Mouse (Mus musculus) gastrocnemius, adult 2 months (tissue): ENCODE data around the gene Fads3. TPM values are rescaled to one million over a fixed set of nuclear protein-coding genes. Genes with fewer than 3 reads are reported as not detected.

ENCODE experiments used
- DNase-seq: peaks from one replicate; pipeline ENCODE4 v3.0.0; 2022
- H3K27ac ChIP-seq: fragments of 200-600 bp; 2 replicates; pipeline ENCODE4 v1.8.1; 2022; ENCODE audit warnings: mild to moderate bottlenecking
- H3K4me3 ChIP-seq: fragments of 200-600 bp; 2 replicates; pipeline ENCODE4 v1.8.1; 2022; ENCODE audit warnings: mild to moderate bottlenecking, moderate library complexity
- CTCF ChIP-seq: fragments of 200-600 bp; IDR thresholded peaks from 2 replicates; pipeline ENCODE4 v1.8.1; 2022; ENCODE audit warnings: antibody characterized with exemption, mild to moderate bottlenecking, moderate library complexity
- intact Hi-C: fragments of 180-260 bp; cut with DNase I; formaldehyde crosslinking; loops from one replicate; pipeline ENCODE4 v1.15.1; 2025
- total RNA-seq, 2 experiments: library from RNA; stranded (reverse); gene quantifications; 2 replicates each; pipeline ENCODE4 v1.2.3; 2021

Fads3 gene
- total RNA-seq, 2 experiments from 2014 or later, result 2.2 to 2.3 TPM

GRCm38 (mm10) chr19:10012827-10013278 is 28.5 kb upstream of the Fads3 start:
- peak overlapping the region; percentile 86 for H3K27ac ChIP-seq
- no peak for TF ChIP-seq CTCF
- no peak overlapping the region for H3K4me3 ChIP-seq
- intact Hi-C loops, result no loop called here
- peak; percentile 80 for DNase-seq

DNA sequence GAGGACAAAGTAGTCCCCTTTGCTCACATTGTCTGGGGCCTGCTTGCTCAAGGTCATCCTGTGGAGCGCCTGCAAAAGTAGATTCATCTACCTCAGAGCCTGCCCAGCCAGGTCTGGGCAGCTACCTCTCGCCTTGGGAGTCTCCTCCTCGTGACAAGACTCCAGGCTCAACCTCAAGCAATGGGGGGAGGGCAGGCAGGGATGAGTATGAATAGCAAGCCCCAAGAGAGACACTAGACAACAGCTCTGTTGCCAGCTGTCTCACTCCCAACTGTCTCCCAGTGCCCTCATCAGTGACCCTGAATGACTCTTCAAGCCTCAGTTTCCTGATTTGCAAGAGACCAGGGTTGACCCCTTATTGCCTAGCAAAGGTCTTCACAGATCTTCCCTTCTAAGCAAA is 28.0 kb upstream of the Fads3 start:
- intact Hi-C loops, result no loop called here
- peak overlapping the region; percentile 86 for H3K27ac ChIP-seq
- TF ChIP-seq CTCF, result no peak
- H3K4me3 ChIP-seq, result no peak overlapping the region
- DNase-seq, result peak; percentile 70

- H3K4me3 ChIP-seq, result no peak overlapping the region
- DNase-seq, result peak; percentile 80
- intact Hi-C loops, result no loop called here
- no peak for TF ChIP-seq CTCF
- peak overlapping the region; percentile 86 for H3K27ac ChIP-seq
Measured at GRCm38 (mm10) chr19:10013913-10014312, 27.5 kb upstream of the Fads3 start.

- TF ChIP-seq CTCF, result no peak
- no peak for DNase-seq
- Histone ChIP-seq H3K4me3 (no peak overlapping the region), H3K27ac (peak overlapping the region; percentile 86)
- intact Hi-C loops, result no loop called here
Measured at GRCm38 (mm10) chr19:10014824-10015223, 26.5 kb upstream of the Fads3 start.

- Histone ChIP-seq H3K27ac (peak overlapping the region; percentile 86), H3K4me3 (no peak overlapping the region)
- no peak for DNase-seq
- intact Hi-C loops, result no loop called here
- TF ChIP-seq CTCF, result no peak
Measured at GRCm38 (mm10) chr19:10015442-10015841, 25.9 kb upstream of the Fads3 start.

DNA sequence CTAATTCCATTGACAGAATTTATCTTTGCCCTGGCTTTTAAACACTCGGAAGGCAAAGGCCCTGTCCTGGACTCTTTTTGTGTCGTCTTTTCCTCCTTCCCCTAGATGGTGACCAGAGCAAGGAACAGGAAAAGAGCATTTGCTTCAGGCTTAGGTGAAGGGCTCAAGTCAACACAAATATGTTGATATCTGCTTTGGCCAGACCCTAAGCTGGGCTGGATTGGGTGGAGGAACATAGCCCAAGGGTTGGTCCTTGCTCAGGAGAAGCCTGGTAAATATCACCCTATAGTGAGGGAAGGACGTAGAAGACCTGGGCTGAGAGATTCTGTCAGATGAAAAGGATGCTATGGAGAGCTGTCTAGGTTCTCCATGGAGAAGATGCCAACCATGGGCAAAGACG is 25.2 kb upstream of the Fads3 start:
- Histone ChIP-seq H3K27ac (0 out of 2 replicates have a peak overlapping the region, but pooled peaks have one; percentile 86), H3K4me3 (no peak overlapping the region)
- no peak for DNase-seq
- intact Hi-C loops, result no loop called here
- TF ChIP-seq CTCF, result no peak

GRCm38 (mm10) chr19:10017637-10018526 is 23.5 kb upstream of the Fads3 start:
- H3K27ac ChIP-seq, result peak overlapping the region; percentile 87
- DNase-seq, result peak; percentile 97
- peak overlapping the region; percentile 77 for H3K4me3 ChIP-seq
- intact Hi-C loops, result no loop called here
- no peak for TF ChIP-seq CTCF

GRCm38 (mm10) chr19:10018527-10018818 is 22.9 kb upstream of the Fads3 start:
- no peak for TF ChIP-seq CTCF
- peak overlapping the region; percentile 87 for H3K27ac ChIP-seq
- intact Hi-C loops, result no loop called here
- no peak for DNase-seq
- H3K4me3 ChIP-seq, result peak overlapping the region; percentile 77

GRCm38 (mm10) chr19:10019214-10019760 is 22.1 kb upstream of the Fads3 start:
- TF ChIP-seq CTCF, result no peak
- H3K4me3 ChIP-seq, result peak overlapping the region; percentile 77
- intact Hi-C loops, result no loop called here
- H3K27ac ChIP-seq, result peak overlapping the region; percentile 87
- no peak for DNase-seq

GRCm38 (mm10) chr19:10021981-10022380 is 19.4 kb upstream of the Fads3 start:
- peak overlapping the region; percentile 78 for H3K27ac ChIP-seq
- H3K4me3 ChIP-seq, result peak overlapping the region; percentile 34
- no peak for DNase-seq
- intact Hi-C loops, result no loop called here
- TF ChIP-seq CTCF, result no peak

DNA sequence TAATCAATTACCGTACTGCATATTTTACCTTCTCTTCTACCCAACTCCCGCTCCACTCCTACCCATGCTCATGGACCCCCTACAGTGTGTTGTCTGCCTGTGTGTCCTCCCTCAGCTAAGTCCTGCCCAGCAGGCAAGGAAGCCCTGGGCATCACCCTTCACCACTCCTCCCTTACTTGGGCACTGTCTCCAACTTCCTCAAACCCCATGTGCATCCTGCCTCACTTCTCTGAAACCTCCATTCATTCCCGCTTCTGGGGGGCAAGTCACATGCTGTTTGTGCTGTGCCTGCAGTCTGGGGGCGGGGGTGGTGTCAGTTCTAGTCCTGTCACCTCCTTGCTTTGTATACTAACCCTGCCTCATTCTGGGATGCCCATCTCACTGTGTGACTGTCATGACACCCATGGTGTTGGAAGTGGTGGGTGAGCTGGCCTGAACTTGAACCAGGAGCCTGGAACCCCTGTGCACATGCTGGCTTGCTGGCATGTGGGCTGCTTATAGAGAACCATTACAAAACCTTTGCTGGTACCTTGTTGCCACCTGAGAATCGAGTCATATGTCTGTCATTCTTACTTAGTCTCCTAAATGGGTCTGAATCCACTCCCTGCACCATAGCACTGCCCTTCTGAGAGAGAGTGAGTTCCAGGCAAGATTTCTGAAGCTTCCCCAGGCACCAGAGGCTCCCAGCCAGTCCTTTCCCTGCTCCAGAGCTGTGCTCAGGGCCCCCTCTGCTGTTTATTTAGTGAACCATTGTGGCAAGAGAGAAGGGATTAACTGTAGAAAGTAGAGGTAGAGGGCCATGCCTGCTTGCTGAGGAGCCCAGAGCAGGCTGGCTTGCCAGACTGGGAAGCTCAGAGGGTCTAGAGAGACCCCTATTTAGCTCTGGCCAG is 18.7 kb upstream of the Fads3 start:
- peak; percentile 61 for DNase-seq
- peak; percentile 61 for TF ChIP-seq CTCF
- Histone ChIP-seq H3K4me3 (peak overlapping the region; percentile 34), H3K27ac (peak overlapping the region; percentile 78)
- intact Hi-C loops, result no loop called here

- Histone ChIP-seq H3K27ac (peak overlapping the region; percentile 78), H3K4me3 (peak overlapping the region; percentile 11)
- intact Hi-C loops, result no loop called here
- TF ChIP-seq CTCF, result no peak
- no peak for DNase-seq
Measured at GRCm38 (mm10) chr19:10023304-10023758, 18.0 kb upstream of the Fads3 start.
